Mouse (Mus musculus) testis, adult 2 months (tissue): Measurements from ENCODE around the gene Cecr2.

Experiments
- CTCF ChIP-seq: fragments of 200-500 bp; IDR thresholded peaks from 2 replicates; pipeline ENCODE4 v1.5.1; 2012; ENCODE audit warnings: low read depth, mild to moderate bottlenecking, inconsistent platforms, low read length, moderate library complexity; ENCODE audit not compliant: control insufficient read depth, insufficient read depth, insufficient replicate concordance
- POLR2A ChIP-seq: fragments of 200-500 bp; IDR thresholded peaks from 2 replicates; pipeline ENCODE4 v1.6.1; 2012; ENCODE audit warnings: low read depth, mild to moderate bottlenecking, inconsistent platforms, low read length, moderate library complexity; ENCODE audit not compliant: control insufficient read depth

GRCm38 (mm10) chr6:120635391-120636028 lies 30.7 kb upstream of the Cecr2 start:
- TF ChIP-seq CTCF (no peak), POLR2A (no peak)
